Mouse (Mus musculus) kidney, postnatal 10 days (tissue): Measurements from ENCODE around the gene Gpr21.
"Not testable (repeated sequence)": the region's sequence is repeated elsewhere in the genome, so short reads cannot be mapped to it uniquely, and the experiment has no call there.

Experiments used
- DNase-seq: peaks from one replicate; pipeline ENCODE4 v3.0.0; 2021; ENCODE audit warnings: mixed read lengths

Gene Gpr21

GRCm38 (mm10) chr2:37516030-37516710 is at the start of gene Gpr21:
Gpr21 (plus strand) TSS chr2:37516332.
- DNase-seq = peak; percentile 11

DNA sequence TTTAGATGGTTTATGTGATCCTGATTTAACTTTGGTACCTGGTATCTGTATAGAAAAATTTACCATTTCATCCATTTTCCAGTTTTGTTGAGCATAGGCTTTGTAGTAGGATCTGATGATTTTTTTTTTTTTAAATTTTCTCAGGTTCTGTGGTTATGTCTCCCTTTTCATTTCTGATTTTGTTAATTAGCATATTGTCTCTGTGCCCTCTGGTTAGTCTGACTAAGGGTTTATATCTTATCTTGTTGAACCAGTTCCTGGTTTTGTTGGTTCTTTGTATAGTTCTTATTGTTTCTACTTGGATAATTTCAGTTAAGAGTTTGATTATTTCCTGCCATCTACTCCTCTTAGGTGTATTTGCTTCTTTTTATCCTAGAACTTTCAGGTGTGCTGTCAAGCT is 36.6 kb upstream of the Gpr21 start:
- no peak for DNase-seq

GRCm38 (mm10) chr2:37480039-37480438 is 36.1 kb upstream of the Gpr21 start:
- no peak for DNase-seq

- no peak for DNase-seq
Measured at GRCm38 (mm10) chr2:37484165-37484564, 32.0 kb upstream of the Gpr21 start.

GRCm38 (mm10) chr2:37485370-37485769 is 30.8 kb upstream of the Gpr21 start:
- DNase-seq = peak; percentile 37

DNA sequence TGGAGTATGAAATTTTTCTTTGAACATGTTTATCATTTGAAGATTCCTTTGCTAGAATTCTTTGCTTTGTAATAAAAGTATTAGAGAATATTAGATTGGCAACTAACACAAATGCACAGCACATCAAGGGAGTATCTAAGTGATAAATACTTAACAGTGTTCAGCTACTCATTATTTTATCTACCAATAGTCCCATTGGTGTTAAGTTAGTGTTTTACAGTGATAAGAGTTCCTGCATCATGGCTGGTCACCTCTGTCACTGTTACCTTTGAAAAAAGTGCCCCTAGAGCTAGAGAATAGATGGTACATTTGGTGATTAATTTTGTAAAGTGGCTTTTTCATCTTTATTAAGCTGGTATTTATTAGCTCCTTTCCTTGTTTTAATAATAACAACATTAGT is 29.7 kb upstream of the Gpr21 start:
- DNase-seq = no peak

DNA sequence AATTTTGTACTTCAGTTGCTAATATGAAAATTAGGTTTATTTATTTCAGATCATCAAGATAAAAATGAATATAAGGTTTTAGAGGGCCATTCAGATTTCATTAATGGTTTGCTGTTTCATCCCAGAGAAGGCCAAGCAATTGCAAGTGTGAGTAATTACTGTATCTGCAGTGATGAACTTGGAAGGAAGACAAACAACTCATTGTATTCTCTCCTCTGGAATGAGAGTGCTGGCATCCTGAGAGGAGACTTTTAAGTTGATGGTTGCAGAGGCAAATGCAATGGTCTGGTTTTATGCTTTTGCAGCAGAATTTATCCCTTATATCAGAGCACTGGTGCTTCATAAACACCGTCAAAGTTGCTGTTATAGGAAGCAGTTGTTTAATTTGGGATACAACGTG is 27.2 kb upstream of the Gpr21 start:
- no peak for DNase-seq

DNA sequence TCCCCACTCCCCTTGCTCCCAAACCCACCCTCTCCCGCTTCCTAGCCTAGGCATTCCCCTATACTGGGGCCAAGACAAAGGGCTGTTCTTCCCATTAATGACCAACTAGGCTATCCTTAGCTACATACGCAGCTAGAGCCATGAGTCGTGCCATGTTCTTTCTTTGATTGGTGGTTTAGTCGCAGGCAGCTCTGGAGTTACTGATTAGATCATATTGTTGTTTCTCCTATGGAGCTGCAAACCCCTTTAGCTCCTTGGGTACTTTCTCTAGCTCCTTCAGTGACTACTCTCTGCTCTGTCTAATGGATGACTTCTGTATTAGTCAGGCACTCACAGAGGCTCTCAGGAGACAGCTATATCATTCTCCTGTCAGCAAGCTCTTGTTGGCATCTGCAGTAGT is 18.8 kb upstream of the Gpr21 start:
- DNase-seq = no peak

GRCm38 (mm10) chr2:37505856-37506255 is 10.3 kb upstream of the Gpr21 start:
- not testable (repeated sequence) for DNase-seq

DNA sequence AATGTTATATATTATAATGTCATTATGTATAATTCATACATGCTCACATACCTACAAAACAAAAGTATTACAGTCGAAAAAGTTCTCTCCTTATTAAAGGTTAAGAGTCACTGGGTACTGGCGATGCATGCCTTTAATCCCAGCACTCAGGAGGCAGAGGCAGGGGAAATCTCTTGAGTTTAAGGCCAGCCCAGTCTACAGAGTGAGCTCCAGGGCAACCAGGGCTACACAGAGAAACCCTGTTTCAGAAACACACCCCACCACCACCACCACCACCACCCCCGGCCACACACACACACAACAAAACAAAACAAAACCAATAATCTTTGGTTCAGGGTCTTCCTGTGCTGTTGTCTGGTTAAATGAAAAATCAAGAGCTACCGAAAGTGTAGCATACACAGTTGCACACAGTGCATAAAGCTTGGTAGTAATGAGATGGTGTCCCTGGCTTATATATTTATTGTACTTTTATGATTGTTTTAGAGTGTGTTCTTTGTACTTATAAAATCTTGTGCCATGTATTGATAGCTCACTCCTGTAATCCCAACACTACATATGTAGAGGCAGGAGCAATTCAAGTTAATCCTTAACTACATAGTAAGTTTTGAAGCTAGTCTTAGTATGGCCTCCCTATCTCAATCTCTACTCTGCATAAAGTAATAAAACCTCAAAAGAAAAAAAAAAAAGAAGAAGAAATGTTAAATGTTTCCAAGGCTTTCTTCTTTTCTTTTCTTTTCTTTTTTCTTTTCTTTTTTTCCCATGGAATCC is 4.8 kb upstream of the Gpr21 start:
- no peak for DNase-seq

GRCm38 (mm10) chr2:37516922-37517462 is 860 bp downstream of the Gpr21 start:
- DNase-seq = peak; percentile 31

GRCm38 (mm10) chr2:37518561-37519285 is 2.6 kb downstream of the Gpr21 start:
- no peak for DNase-seq

DNA sequence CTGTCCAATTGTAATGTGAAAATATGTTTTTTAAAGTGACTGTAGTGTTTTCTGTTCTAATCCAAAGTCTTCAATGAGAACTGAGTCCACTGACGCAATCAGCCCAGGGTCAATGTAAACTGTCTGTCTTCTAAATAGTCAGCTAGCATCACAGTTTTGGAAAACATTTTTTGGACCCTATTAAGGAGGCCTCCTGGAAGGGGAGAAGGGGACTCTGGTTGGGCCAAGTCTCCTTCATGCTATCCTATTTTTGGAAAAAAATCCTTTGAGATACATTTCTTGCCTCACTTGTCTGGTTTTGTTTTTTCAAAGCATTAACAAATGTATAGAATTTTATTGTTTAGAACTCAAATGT is 3.1 kb downstream of the Gpr21 start:
- no peak for DNase-seq

DNA sequence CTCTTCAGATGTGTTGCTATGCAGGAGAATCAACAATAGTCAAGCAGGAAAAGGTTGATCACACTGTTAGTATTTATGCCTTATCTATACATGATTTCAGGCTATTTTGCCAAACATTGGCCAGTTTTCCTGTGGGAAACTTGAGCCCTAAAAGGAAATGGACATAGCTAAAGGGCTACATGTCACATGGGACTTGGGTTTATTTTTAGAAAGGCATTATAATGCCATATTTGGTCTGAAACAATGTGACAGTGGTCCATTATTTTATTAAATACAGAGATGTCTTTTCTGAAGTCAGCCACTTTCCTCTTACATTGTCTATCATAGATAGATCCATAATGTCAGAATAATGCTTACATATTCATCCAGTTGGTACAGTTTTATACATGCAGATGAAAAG is 11.5 kb downstream of the Gpr21 start:
- DNase-seq = no peak

DNA sequence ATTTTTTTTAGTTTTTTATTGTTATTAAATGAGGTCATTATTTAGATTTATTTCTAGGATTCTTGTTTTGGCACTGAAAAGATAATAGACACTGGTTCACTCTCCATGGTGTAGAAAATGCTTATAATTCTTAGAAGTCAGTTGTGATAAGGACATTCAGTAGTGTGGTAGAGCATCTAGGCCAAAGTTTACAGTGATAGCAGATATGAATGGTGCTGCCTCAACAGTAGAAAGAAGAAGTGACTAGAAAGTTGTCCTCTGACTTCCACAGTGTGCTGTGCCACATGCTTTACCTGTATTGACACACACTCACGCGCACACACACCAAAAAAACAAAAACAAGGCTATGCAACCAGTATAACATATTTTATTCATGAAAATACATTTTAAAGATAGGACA is 13.3 kb downstream of the Gpr21 start:
- DNase-seq = no peak

GRCm38 (mm10) chr2:37530766-37531165 is 14.6 kb downstream of the Gpr21 start:
- DNase-seq = no peak

DNA sequence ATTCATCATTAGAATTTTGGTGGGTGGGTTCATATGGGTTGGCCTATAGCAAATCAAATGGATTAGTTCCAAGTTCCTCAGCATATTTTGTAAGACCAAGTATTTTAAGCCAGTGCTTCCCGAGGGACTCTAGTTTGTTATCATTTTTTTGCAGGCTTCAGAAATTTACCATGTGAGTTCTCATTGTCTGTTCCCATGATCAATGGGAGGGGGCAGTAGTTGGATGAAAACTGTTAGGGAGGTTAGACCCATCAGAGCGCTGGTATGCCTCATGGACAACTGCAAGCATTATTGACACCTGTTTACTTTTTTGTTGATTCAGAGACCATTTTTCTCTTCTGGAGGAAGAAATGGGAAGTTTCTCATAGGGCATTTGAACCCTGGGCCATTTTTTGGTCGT is 15.5 kb downstream of the Gpr21 start:
- DNase-seq = no peak

GRCm38 (mm10) chr2:37549346-37550012 is 33.3 kb downstream of the Gpr21 start:
- DNase-seq = no peak

DNA sequence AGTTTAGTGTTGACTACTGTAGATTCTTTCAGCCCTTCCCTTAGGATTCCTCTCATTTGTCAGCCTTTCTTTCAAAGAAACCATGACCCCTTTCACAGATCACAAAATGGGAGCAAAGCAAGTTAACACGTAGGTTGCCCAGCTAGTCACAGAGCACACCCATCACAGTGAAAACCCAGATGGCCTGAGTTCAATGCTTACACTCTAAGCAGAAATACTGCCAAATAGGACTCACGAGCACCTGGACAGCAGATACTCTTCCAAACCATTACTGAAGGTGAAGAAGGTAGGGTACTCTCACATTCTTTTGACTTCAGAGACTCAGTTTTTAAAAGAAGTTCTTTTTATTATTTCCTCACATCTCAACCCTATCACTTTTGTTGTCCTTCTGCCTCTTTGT is 40.2 kb downstream of the Gpr21 start:
- DNase-seq = no peak

GRCm38 (mm10) chr2:37565579-37565978 is 49.4 kb downstream of the Gpr21 start:
- no peak for DNase-seq

GRCm38 (mm10) chr2:37566035-37566434 is 49.9 kb downstream of the Gpr21 start:
- DNase-seq = no peak

DNA sequence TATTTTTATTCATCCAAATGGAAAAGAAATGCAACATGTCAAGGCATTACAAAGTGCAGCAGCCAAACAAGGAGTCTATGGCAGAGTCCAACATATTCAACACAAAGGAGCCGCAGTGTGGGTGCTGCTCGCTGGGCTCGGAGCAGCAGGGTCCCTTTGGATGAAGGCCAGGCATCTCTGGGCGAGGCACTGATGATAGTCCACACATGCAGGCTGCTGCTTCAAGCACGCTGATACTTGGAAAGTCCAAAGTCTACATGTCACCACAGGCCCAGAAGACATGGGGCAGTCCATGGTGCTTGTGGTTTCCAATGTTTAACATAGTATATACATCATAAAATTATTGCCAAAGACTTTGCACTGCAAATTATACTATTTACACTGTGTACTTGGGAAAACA is 53.8 kb downstream of the Gpr21 start:
- peak; percentile 56 for DNase-seq
